Mouse (Mus musculus) forelimb bud, embryonic 11.5 days (tissue): ENCODE results near the gene St6galnac4.
A peak's percentile ranks its signal among the peaks of the same experiment; 100 is the strongest.

Experiments used
- DNase-seq: peaks from one replicate; pipeline ENCODE4 v3.0.0-alpha.2; 2012; ENCODE audit warnings: low read depth, low spot score

Gene St6galnac4

GRCm38 (mm10) chr2:32586871-32587351 is at the start of gene St6galnac4:
Gene St6galnac4 (plus strand): TSS chr2:32587095.
- peak; percentile 94 for DNase-seq

GRCm38 (mm10) chr2:32537360-32537905 is 49.5 kb upstream of the St6galnac4 start:
- peak; percentile 29 for DNase-seq

- no peak for DNase-seq
Observed at GRCm38 (mm10) chr2:32537941-32538340, 49.0 kb upstream of the St6galnac4 start.

GRCm38 (mm10) chr2:32538461-32538860 is 48.4 kb upstream of the St6galnac4 start:
- DNase-seq = no peak

- no peak for DNase-seq
Observed at GRCm38 (mm10) chr2:32539452-32539981, 47.4 kb upstream of the St6galnac4 start.

- no peak for DNase-seq
Observed at GRCm38 (mm10) chr2:32541333-32541908, 45.5 kb upstream of the St6galnac4 start.

GRCm38 (mm10) chr2:32541986-32542573 is 44.8 kb upstream of the St6galnac4 start:
- DNase-seq = no peak

GRCm38 (mm10) chr2:32543031-32543449 is 43.9 kb upstream of the St6galnac4 start:
- DNase-seq = no peak

GRCm38 (mm10) chr2:32546951-32547350 is 39.9 kb upstream of the St6galnac4 start:
- no peak for DNase-seq

GRCm38 (mm10) chr2:32547380-32547779 is 39.5 kb upstream of the St6galnac4 start:
- DNase-seq = no peak

- no peak for DNase-seq
Observed at GRCm38 (mm10) chr2:32547964-32548739, 38.7 kb upstream of the St6galnac4 start.

- no peak for DNase-seq
Observed at GRCm38 (mm10) chr2:32549171-32549570, 37.7 kb upstream of the St6galnac4 start.

GRCm38 (mm10) chr2:32549764-32550163 is 37.1 kb upstream of the St6galnac4 start:
- no peak for DNase-seq

- no peak for DNase-seq
Observed at GRCm38 (mm10) chr2:32551236-32551635, 35.7 kb upstream of the St6galnac4 start.

- DNase-seq = no peak
Observed at GRCm38 (mm10) chr2:32553592-32554148, 33.2 kb upstream of the St6galnac4 start.

GRCm38 (mm10) chr2:32555484-32555883 is 31.4 kb upstream of the St6galnac4 start:
- no peak for DNase-seq

- no peak for DNase-seq
Observed at GRCm38 (mm10) chr2:32556019-32556418, 30.9 kb upstream of the St6galnac4 start.

- no peak for DNase-seq
Observed at GRCm38 (mm10) chr2:32559570-32559969, 27.3 kb upstream of the St6galnac4 start.

- peak; percentile 80 for DNase-seq
Observed at GRCm38 (mm10) chr2:32566536-32567063, 20.3 kb upstream of the St6galnac4 start.

- no peak for DNase-seq
Observed at GRCm38 (mm10) chr2:32568149-32568548, 18.7 kb upstream of the St6galnac4 start.

- no peak for DNase-seq
Observed at GRCm38 (mm10) chr2:32568941-32569340, 18.0 kb upstream of the St6galnac4 start.
